Mouse (Mus musculus): ENCODE data around the gene Kctd11. TPM values are rescaled to one million over a fixed set of nuclear protein-coding genes. Genes with fewer than 3 reads are reported as not detected.
A peak's percentile ranks its signal among the peaks of the same experiment; 100 is the strongest.
"Not testable (repeated sequence)": the region's sequence is repeated elsewhere in the genome, so short reads cannot be mapped to it uniquely, and the experiment has no call there.

Kctd11 gene
- polyA plus RNA-seq (2014; fragmentation: Nextera tagmentation; extraction: Ambion mirVana) = 2.3 and 2.4 TPM in 2 replicates

- no peaks in the 10 kb centered on the region for H3K36me3 ChIP-seq (ENCODE audit: control insufficient read depth, insufficient read depth, low read length)
- DNase-seq (ENCODE audit: low spot score) (peak; percentile 80), ATAC-seq (ENCODE audit: low FRiP score) (peak; percentile 73)
- WGBS = under 1% methylated on average over 45 of the region's 46 CpGs
- no peaks in the 10 kb centered on the region for H3K27me3 ChIP-seq (ENCODE audit: control insufficient read depth, insufficient read depth, low read length)
- H3K4me2 ChIP-seq (replicated peaks; ENCODE audit: low read depth, low read length) = peak within 1 kb of the TSS; percentile 68
- H3K9me3 ChIP-seq (ENCODE audit: control insufficient read depth, low read length) = no peaks in the 10 kb centered on the region
- H3K9ac ChIP-seq (ENCODE audit: low read depth, low read length) = peak within 1 kb of the TSS; percentile 61
- peak within 1 kb of the TSS; percentile 67 for H3K27ac ChIP-seq (ENCODE audit: low read depth, low read length)
- no peaks in the 10 kb centered on the region; the same call in none of the 2 replicates for H3K4me1 ChIP-seq (replicated peaks; ENCODE audit: control insufficient read depth, insufficient read depth, low read length)
- H3K4me3 ChIP-seq (ENCODE audit: low read depth, low read length) = peak within 1 kb of the TSS; percentile 46
Measured at GRCm38 (mm10) chr11:69880853-69881603, at the start of gene Kctd11. Gene Kctd11, minus strand, starts transcription at chr11:69881406.

DNA sequence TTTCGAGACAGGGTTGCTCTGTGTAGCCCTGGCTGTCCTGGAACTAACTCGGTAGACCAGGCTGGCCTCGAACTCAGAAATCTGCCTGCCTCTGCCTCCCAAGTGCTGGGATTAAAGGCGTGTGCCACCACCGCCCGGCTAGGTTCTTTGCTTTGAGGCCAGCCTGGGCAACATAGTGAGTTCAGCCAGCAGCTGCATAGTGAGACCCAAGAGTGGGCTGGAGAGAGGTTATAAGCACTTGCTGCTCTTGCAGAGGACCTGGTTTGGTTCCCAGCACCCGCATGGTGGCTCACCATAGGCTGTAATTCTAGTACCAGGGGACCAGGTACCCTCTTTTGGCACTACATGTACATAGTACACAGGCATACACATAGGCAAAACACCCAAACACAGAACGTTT is 49.0 kb upstream of the Kctd11 start:
- H3K4me1 ChIP-seq (replicated peaks; ENCODE audit: control insufficient read depth, insufficient read depth, low read length); H3K4me2 ChIP-seq (replicated peaks; ENCODE audit: low read depth, low read length); H3K4me3 ChIP-seq (ENCODE audit: low read depth, low read length); H3K36me3 ChIP-seq (ENCODE audit: control insufficient read depth, insufficient read depth, low read length); H3K27me3 ChIP-seq (ENCODE audit: control insufficient read depth, insufficient read depth, low read length); H3K9me3 ChIP-seq (ENCODE audit: control insufficient read depth, low read length); ATAC-seq (ENCODE audit: low FRiP score); H3K27ac ChIP-seq (ENCODE audit: low read depth, low read length); DNase-seq (ENCODE audit: low spot score); H3K9ac ChIP-seq (ENCODE audit: low read depth, low read length): not testable (repeated sequence)
- 87% methylated on average over 8 of the region's 8 CpGs for WGBS

GRCm38 (mm10) chr11:69929712-69930111 is 48.5 kb upstream of the Kctd11 start:
- ATAC-seq (ENCODE audit: low FRiP score) (no peak), DNase-seq (ENCODE audit: low spot score) (no peak)
- WGBS = 89% methylated on average over 4 of the region's 4 CpGs
- no peak overlapping the region for H3K4me2 ChIP-seq (replicated peaks; ENCODE audit: low read depth, low read length)
- H3K4me3 ChIP-seq (ENCODE audit: low read depth, low read length) = no peak overlapping the region
- no peaks in the 10 kb centered on the region for H3K9me3 ChIP-seq (ENCODE audit: control insufficient read depth, low read length)
- no peak overlapping the region for H3K9ac ChIP-seq (ENCODE audit: low read depth, low read length)
- no peaks in the 10 kb centered on the region for H3K36me3 ChIP-seq (ENCODE audit: control insufficient read depth, insufficient read depth, low read length)
- no peak overlapping the region for H3K27ac ChIP-seq (ENCODE audit: low read depth, low read length)
- peaks cover 3% of the 10 kb centered on the region; the same call in 1 of the 2 replicates for H3K27me3 ChIP-seq (ENCODE audit: control insufficient read depth, insufficient read depth, low read length)
- H3K4me1 ChIP-seq (replicated peaks; ENCODE audit: control insufficient read depth, insufficient read depth, low read length) = no peaks in the 10 kb centered on the region

DNA sequence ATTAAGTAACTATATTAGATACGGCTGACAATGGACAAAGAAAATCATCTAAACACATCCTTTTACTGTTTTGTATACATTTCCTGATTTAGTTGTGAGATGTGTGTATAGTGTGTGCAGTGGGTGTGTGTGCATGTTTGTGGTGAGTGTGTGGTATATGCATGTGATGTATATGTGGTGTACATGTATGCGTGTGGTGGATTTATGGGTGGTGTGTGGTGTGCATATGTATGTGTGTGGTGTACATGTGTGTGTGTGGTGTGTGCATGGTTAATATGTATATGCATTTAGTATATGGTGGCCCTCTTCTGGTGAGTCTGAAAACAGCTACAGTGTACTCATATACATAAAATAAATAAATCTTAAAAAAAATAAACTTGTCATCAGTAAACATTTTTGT is 46.3 kb upstream of the Kctd11 start:
- DNase-seq (ENCODE audit: low spot score) = no peak
- no peak overlapping the region for H3K4me2 ChIP-seq (replicated peaks; ENCODE audit: low read depth, low read length)
- no peak overlapping the region for H3K27ac ChIP-seq (ENCODE audit: low read depth, low read length)
- H3K9ac ChIP-seq (ENCODE audit: low read depth, low read length) = no peak overlapping the region
- no peaks in the 10 kb centered on the region for H3K27me3 ChIP-seq (ENCODE audit: control insufficient read depth, insufficient read depth, low read length)
- H3K9me3 ChIP-seq (ENCODE audit: control insufficient read depth, low read length) = no peaks in the 10 kb centered on the region
- H3K4me3 ChIP-seq (ENCODE audit: low read depth, low read length) = no peak overlapping the region
- 97% methylated on average over 2 of the region's 2 CpGs for whole genome bisulfite sequencing
- no peaks in the 10 kb centered on the region for H3K36me3 ChIP-seq (ENCODE audit: control insufficient read depth, insufficient read depth, low read length)
- H3K4me1 ChIP-seq (replicated peaks; ENCODE audit: control insufficient read depth, insufficient read depth, low read length) = no peaks in the 10 kb centered on the region
- ATAC-seq (ENCODE audit: low FRiP score) = no peak

DNA sequence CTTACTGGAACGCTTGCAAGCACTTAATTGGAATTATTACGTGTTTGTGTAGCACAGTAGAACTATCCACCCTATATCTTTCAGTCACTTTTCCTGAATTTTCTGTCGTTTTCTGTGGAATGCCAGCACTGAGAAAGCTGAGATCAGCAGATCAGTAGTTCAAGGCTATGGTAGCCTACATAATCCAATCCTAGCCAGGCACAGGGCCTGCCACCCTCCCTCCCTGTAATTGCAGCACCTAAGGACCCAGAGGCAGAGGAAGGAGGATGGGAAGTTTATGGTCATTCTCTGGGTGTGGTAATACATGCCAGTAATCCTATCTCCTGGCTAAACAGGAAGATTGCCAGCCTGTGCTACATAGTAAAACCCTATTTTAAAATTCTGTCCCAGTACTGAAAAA is 41.6 kb upstream of the Kctd11 start:
- no peaks in the 10 kb centered on the region for H3K27me3 ChIP-seq (ENCODE audit: control insufficient read depth, insufficient read depth, low read length)
- WGBS = 73% methylated on average over 3 of the region's 3 CpGs
- H3K4me2 ChIP-seq (replicated peaks; ENCODE audit: low read depth, low read length) = no peak overlapping the region
- 0 out of 2 replicates have a peak, but pooled peaks cover 2% of the 10 kb centered on the region for H3K36me3 ChIP-seq (ENCODE audit: control insufficient read depth, insufficient read depth, low read length)
- DNase-seq (ENCODE audit: low spot score) (no peak), ATAC-seq (ENCODE audit: low FRiP score) (no peak)
- H3K27ac ChIP-seq (ENCODE audit: low read depth, low read length) = no peak overlapping the region
- no peaks in the 10 kb centered on the region for H3K9me3 ChIP-seq (ENCODE audit: control insufficient read depth, low read length)
- peaks cover 4% of the 10 kb centered on the region; the same call in 1 of the 2 replicates for H3K4me1 ChIP-seq (replicated peaks; ENCODE audit: control insufficient read depth, insufficient read depth, low read length)
- no peak overlapping the region for H3K4me3 ChIP-seq (ENCODE audit: low read depth, low read length)
- H3K9ac ChIP-seq (ENCODE audit: low read depth, low read length) = no peak overlapping the region

GRCm38 (mm10) chr11:69922012-69922756 is 41.0 kb upstream of the Kctd11 start:
- 4% methylated on average over 12 of the region's 12 CpGs for WGBS
- Histone ChIP-seq H3K4me2 (replicated peaks; ENCODE audit: low read depth, low read length) (peak overlapping the region; percentile 53), H3K4me1 (replicated peaks; ENCODE audit: control insufficient read depth, insufficient read depth, low read length) (peaks cover 4% of the 10 kb centered on the region; the same call in 1 of the 2 replicates), H3K9me3 (ENCODE audit: control insufficient read depth, low read length) (no peaks in the 10 kb centered on the region), H3K27ac (ENCODE audit: low read depth, low read length) (peak overlapping the region; percentile 93), H3K27me3 (ENCODE audit: control insufficient read depth, insufficient read depth, low read length) (no peaks in the 10 kb centered on the region), H3K36me3 (ENCODE audit: control insufficient read depth, insufficient read depth, low read length) (peaks cover 7% of the 10 kb centered on the region; the same call in 1 of the 2 replicates), H3K9ac (ENCODE audit: low read depth, low read length) (peak overlapping the region; percentile 52), H3K4me3 (ENCODE audit: low read depth, low read length) (peak overlapping the region; percentile 98)
- no peak for ATAC-seq (ENCODE audit: low FRiP score)
- DNase-seq (ENCODE audit: low spot score) = no peak

DNA sequence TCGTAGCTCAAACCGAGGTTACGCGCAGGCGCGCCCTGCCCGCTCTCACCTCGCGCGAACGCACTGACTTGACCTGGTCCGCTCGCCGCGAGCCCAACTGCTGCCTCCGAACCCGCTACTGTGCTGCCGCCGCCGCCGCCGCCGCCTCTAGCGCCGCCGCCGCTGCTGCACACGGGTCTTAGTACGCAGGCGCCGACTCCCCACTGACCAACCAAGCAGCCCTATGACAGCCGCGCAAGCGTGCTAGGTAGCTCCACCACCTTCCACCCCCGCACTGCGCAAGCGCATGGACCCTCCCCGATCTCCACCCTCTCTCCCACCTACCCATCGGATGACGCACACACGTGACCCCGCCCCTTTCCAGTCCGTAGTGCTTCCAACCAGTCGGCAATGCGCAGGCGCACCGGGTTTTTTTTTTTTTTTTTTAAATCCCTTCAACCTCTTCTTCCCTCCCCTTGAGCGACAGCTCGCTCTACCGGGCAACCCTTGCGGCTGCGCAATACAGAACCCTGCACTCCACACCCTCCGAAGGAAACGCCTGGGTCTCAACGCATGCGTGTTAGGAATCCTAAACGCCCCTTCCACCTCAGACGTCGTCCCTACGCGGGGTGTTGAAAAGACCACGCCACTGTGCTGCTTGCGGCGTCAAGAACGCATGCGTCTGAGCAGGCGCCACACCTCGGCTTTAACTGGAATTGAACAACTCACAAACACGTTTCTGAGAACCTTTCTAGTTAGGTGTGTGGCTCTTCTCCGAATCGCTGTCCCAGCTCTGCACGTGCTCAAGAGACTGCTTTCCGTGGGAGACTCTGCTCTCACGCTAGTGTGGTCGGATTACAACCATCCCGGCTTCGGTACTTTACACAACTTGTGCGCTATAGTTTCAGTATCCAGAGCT is 40.2 kb upstream of the Kctd11 start, which contains the start of gene Eif5a:
TSS of gene Eif5a (minus strand) at position 845 of the 898 bp plus-strand sequence.
- WGBS = under 1% methylated on average over 77 of the region's 78 CpGs
- ATAC-seq (ENCODE audit: low FRiP score) (peak; percentile 96), DNase-seq (ENCODE audit: low spot score) (peak; percentile 100)
- H3K27ac ChIP-seq (ENCODE audit: low read depth, low read length) = peak within 1 kb of the TSS; percentile 93
- peak within 1 kb of the TSS; percentile 98 for H3K4me3 ChIP-seq (ENCODE audit: low read depth, low read length)
- H3K4me2 ChIP-seq (replicated peaks; ENCODE audit: low read depth, low read length) = peak within 1 kb of the TSS; percentile 94
- peaks cover 12% of the 10 kb centered on the region for H3K36me3 ChIP-seq (ENCODE audit: control insufficient read depth, insufficient read depth, low read length)
- H3K4me1 ChIP-seq (replicated peaks; ENCODE audit: control insufficient read depth, insufficient read depth, low read length) = peaks cover 4% of the 10 kb centered on the region; the same call in 1 of the 2 replicates
- no peaks in the 10 kb centered on the region for H3K27me3 ChIP-seq (ENCODE audit: control insufficient read depth, insufficient read depth, low read length)
- no peaks in the 10 kb centered on the region for H3K9me3 ChIP-seq (ENCODE audit: control insufficient read depth, low read length)
- H3K9ac ChIP-seq (ENCODE audit: low read depth, low read length) = peak within 1 kb of the TSS; percentile 91

All from hindbrain, embryonic 11.5 days (tissue).